Mouse (Mus musculus): ENCODE data around the gene Pde3b.
"Not testable (repeated sequence)": the region's sequence is repeated elsewhere in the genome, so short reads cannot be mapped to it uniquely, and the experiment has no call there.

Gene Pde3b

GRCm38 (mm10) chr7:114479779-114480178 is 64.7 kb downstream of the Pde3b start:
- no peak for DNase-seq

GRCm38 (mm10) chr7:114480196-114480989 is 65.3 kb downstream of the Pde3b start:
- DNase-seq, result no peak

GRCm38 (mm10) chr7:114481008-114481407 is 65.9 kb downstream of the Pde3b start:
- no peak for DNase-seq

- no peak for DNase-seq
Observed at GRCm38 (mm10) chr7:114481429-114481931, 66.4 kb downstream of the Pde3b start.

GRCm38 (mm10) chr7:114492540-114492939 is 77.5 kb downstream of the Pde3b start:
- no peak for DNase-seq

- DNase-seq, result no peak
Observed at GRCm38 (mm10) chr7:114494033-114494432, 79.0 kb downstream of the Pde3b start.

GRCm38 (mm10) chr7:114499293-114499692 is 84.2 kb downstream of the Pde3b start:
- DNase-seq, result no peak

- no peak for DNase-seq
Observed at GRCm38 (mm10) chr7:114508879-114509278, 93.8 kb downstream of the Pde3b start.

- DNase-seq, result no peak
Observed at GRCm38 (mm10) chr7:114520122-114520521, 105.0 kb downstream of the Pde3b start.

GRCm38 (mm10) chr7:114526245-114526644 is 111.2 kb downstream of the Pde3b start:
- no peak for DNase-seq

GRCm38 (mm10) chr7:114536179-114536578 is 121.1 kb downstream of the Pde3b start:
- no peak for DNase-seq

- peak; percentile 80 to 87 for DNase-seq
Observed at GRCm38 (mm10) chr7:114562531-114563241, 147.6 kb downstream of the Pde3b start, which contains the start of gene Cyp2r1. TSS of gene Cyp2r1 (minus strand) at chr7:114562972.

GRCm38 (mm10) chr7:114573866-114574265 is 158.8 kb downstream of the Pde3b start:
- not testable (repeated sequence) for DNase-seq

- no peak for DNase-seq
Observed at GRCm38 (mm10) chr7:114576931-114577330, 161.8 kb downstream of the Pde3b start.

GRCm38 (mm10) chr7:114577665-114578064 is 162.6 kb downstream of the Pde3b start:
- no peak for DNase-seq

- DNase-seq, result peak; percentile 22 to 74
Observed at GRCm38 (mm10) chr7:114580426-114580825, 165.3 kb downstream of the Pde3b start.

- DNase-seq, result no peak
Observed at GRCm38 (mm10) chr7:114581200-114581599, 166.1 kb downstream of the Pde3b start.

- DNase-seq, result no peak
Observed at GRCm38 (mm10) chr7:114582441-114582840, 167.4 kb downstream of the Pde3b start.
